Mouse (Mus musculus) neural tube, embryonic 14.5 days (tissue): ENCODE measurements at regions not wholly inside any gene's neighbourhood (a gene's known extent, or its start where the extent isn't known, plus 50 kb on each side); places are given as distances from the start of the nearest gene placed in this dataset.

ENCODE experiments used
- ATAC-seq: fragments of 200-750 bp; cut with Nextera tagmentation; 2 replicates; pipeline ENCODE4 v1.8.0; 2017; ENCODE audit warnings: low read depth, mild to moderate bottlenecking, moderate TSS enrichment, moderate library complexity
- H3K27ac ChIP-seq: fragments of 300-500 bp; sonication (generic); 2 replicates; pipeline ENCODE4 v1.5.1; 2014; ENCODE audit warnings: low read depth, mild to moderate bottlenecking, control low read depth, low read length, moderate library complexity, mixed read lengths
- H3K27me3 ChIP-seq: fragments of 300-500 bp; sonication (generic); 2 replicates; pipeline ENCODE4 v1.6.1; 2014; ENCODE audit warnings: low read length; ENCODE audit not compliant: control insufficient read depth, insufficient read depth
- H3K36me3 ChIP-seq: fragments of 300-500 bp; sonication (generic); 2 replicates; pipeline ENCODE4 v1.6.1; 2014; ENCODE audit warnings: low read length, mixed read lengths; ENCODE audit not compliant: control insufficient read depth, insufficient read depth
- H3K4me1 ChIP-seq: fragments of 300-500 bp; sonication (generic); 2 replicates; pipeline ENCODE4 v1.6.1; 2014; ENCODE audit warnings: low read length; ENCODE audit not compliant: control insufficient read depth, insufficient read depth
- H3K4me2 ChIP-seq: fragments of 300-500 bp; sonication (generic); 2 replicates; pipeline ENCODE4 v1.6.1; 2014; ENCODE audit warnings: mild to moderate bottlenecking, low read depth, low read length, control low read depth
- H3K4me3 ChIP-seq: fragments of 300-500 bp; sonication (generic); 2 replicates; pipeline ENCODE4 v1.5.1; 2014; ENCODE audit warnings: low read depth, low read length, control low read depth, mixed read lengths
- H3K9ac ChIP-seq: fragments of 300-500 bp; sonication (generic); replicated peaks from 2 replicates; pipeline ENCODE4 v1.6.1; 2014; ENCODE audit warnings: low read depth, mild to moderate bottlenecking, control low read depth, low read length, mixed read lengths
- H3K9me3 ChIP-seq: fragments of 300-500 bp; sonication (generic); 2 replicates; pipeline ENCODE4 v1.6.1; 2016; ENCODE audit warnings: low read length; ENCODE audit not compliant: control insufficient read depth
- WGBS: fragments of 180-500 bp; shearing (Covaris S2); extraction: QIAGEN DNeasy Blood & Tissue Kit; methylation state at CpG from one replicate; pipeline ENCODE4 v1.1.7; 2014; 5-methylcytosine and 5-hydroxymethylcytosine counted together

GRCm38 (mm10) chr10:25016110-25016509 is 88.8 kb upstream of the Arg1 start:
- WGBS: 77% methylated on average over 9 of the region's 9 CpGs
- no peaks in the 10 kb centered on the region for H3K27me3 ChIP-seq
- H3K4me3 ChIP-seq: no peak overlapping the region
- H3K4me2 ChIP-seq: no peak overlapping the region
- H3K27ac ChIP-seq: no peak overlapping the region
- H3K9me3 ChIP-seq: no peaks in the 10 kb centered on the region
- H3K9ac ChIP-seq: no peak overlapping the region
- no peaks in the 10 kb centered on the region for H3K36me3 ChIP-seq
- no peaks in the 10 kb centered on the region for H3K4me1 ChIP-seq
- ATAC-seq: no peak

GRCm38 (mm10) chr10:25012129-25012528 is 84.8 kb upstream of the Arg1 start:
- Histone ChIP-seq H3K27ac (no peak overlapping the region), H3K27me3 (no peaks in the 10 kb centered on the region)

DNA sequence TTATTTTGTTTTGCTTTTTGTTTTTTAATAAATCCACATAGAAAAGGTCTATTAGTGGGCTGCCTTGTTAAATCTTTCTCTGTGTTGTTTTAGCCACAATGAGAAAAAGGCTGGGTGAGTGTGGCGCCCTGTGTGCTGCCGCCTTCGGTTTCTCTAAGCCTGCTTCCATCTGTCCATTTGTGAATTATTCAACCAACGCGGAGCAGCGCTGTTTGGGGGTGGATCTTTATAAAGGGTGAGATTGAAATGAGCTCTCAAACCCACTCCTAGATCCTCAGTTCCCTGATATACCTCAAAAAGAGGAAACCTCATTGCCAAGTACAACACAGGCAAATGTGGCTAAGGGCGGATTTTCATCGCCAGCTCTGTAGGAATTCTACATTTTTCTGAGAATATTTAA is 74.0 kb upstream of the Arg1 start:
- no peak for ATAC-seq
- Histone ChIP-seq H3K27me3 (no peaks in the 10 kb centered on the region), H3K9ac (no peak overlapping the region), H3K4me2 (no peak overlapping the region), H3K27ac (no peak overlapping the region), H3K4me1 (no peaks in the 10 kb centered on the region), H3K4me3 (no peak overlapping the region), H3K9me3 (no peaks in the 10 kb centered on the region), H3K36me3 (no peaks in the 10 kb centered on the region)
- 74% methylated on average over 8 of the region's 8 CpGs for whole genome bisulfite sequencing

More at GRCm38 (mm10) chr10:25012129-25012528, 84.8 kb upstream of the Arg1 start:
- Histone ChIP-seq H3K9ac (no peak overlapping the region), H3K36me3 (no peaks in the 10 kb centered on the region), H3K4me2 (no peak overlapping the region), H3K9me3 (no peaks in the 10 kb centered on the region), H3K4me3 (no peak overlapping the region), H3K4me1 (no peaks in the 10 kb centered on the region)
- no peak for ATAC-seq

- no peaks in the 10 kb centered on the region for H3K27me3 ChIP-seq
- H3K4me3 ChIP-seq: no peak overlapping the region
- H3K4me1 ChIP-seq: no peaks in the 10 kb centered on the region
- no peaks in the 10 kb centered on the region for H3K36me3 ChIP-seq
- H3K4me2 ChIP-seq: no peak overlapping the region
- no peak overlapping the region for H3K27ac ChIP-seq
- no peaks in the 10 kb centered on the region for H3K9me3 ChIP-seq
- no peak overlapping the region for H3K9ac ChIP-seq
- 80% methylated on average over 20 of the region's 20 CpGs for WGBS
- ATAC-seq: no peak; the same call in 1 of the 2 replicates
These were observed 73.2 kb upstream of the Arg1 start for GRCm38 (mm10) chr10:25000231-25001222.

- no peak overlapping the region for H3K27ac ChIP-seq
- no peaks in the 10 kb centered on the region for H3K27me3 ChIP-seq
- no peak overlapping the region for H3K4me2 ChIP-seq
- no peak overlapping the region for H3K9ac ChIP-seq
- H3K36me3 ChIP-seq: no peaks in the 10 kb centered on the region
- ATAC-seq: no peak
- WGBS: 73% methylated on average over 5 of the region's 5 CpGs
- H3K4me3 ChIP-seq: no peak overlapping the region
- no peaks in the 10 kb centered on the region for H3K4me1 ChIP-seq
- H3K9me3 ChIP-seq: no peaks in the 10 kb centered on the region
These were observed 72.5 kb upstream of the Arg1 start for GRCm38 (mm10) chr10:24999807-25000206.

DNA sequence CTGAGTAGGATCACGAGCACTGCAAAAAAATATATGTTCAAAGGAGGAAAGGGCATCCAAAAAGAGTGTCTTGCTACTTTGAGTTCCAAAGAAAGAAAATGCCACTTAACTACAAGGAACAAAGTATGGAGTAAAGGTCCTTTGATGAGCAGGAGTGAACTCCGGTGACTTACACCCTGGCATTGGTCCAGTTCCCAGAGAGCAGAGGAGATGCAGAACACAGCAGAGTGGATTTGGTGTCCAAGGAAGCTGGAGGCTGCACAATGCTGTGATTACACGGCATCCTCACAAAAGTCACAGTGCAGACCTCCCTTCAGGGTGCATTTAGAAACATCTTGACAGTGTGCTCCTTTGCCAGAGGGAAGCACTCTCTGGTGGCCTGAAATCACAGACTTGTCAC is 70.4 kb upstream of the Arg1 start:
- no peak overlapping the region for H3K27ac ChIP-seq
- no peak overlapping the region for H3K4me2 ChIP-seq
- WGBS: 66% methylated on average over 3 of the region's 3 CpGs
- H3K36me3 ChIP-seq: no peaks in the 10 kb centered on the region
- H3K4me3 ChIP-seq: no peak overlapping the region
- ATAC-seq: no peak
- H3K9ac ChIP-seq: no peak overlapping the region
- H3K27me3 ChIP-seq: no peaks in the 10 kb centered on the region
- no peaks in the 10 kb centered on the region for H3K4me1 ChIP-seq
- H3K9me3 ChIP-seq: no peaks in the 10 kb centered on the region

DNA sequence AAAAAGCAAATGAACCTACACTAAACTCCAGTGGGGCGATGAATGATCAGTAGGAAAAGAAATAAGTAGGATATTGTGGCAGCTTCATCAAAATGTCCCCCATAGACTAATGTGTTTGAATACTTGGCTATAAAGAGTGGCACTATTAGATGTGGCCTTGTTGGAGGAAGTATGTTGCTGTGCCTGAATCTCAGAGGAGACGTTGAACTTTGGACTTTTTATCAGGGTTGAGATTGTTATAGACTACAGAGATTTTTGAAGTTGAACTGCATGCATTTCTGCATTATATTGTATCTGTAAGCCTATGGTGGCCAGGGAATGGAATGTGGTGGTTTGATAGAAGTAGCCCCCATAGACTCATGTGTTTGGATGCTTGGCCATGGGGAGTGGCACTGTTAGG is 68.5 kb upstream of the Arg1 start:
- H3K9me3 ChIP-seq: no peaks in the 10 kb centered on the region
- no peak overlapping the region for H3K9ac ChIP-seq
- ATAC-seq: no peak
- no peaks in the 10 kb centered on the region for H3K36me3 ChIP-seq
- no peak overlapping the region for H3K27ac ChIP-seq
- WGBS: 96% methylated on average over 2 of the region's 2 CpGs
- H3K4me1 ChIP-seq: no peaks in the 10 kb centered on the region
- H3K4me2 ChIP-seq: no peak overlapping the region
- H3K4me3 ChIP-seq: no peak overlapping the region
- no peaks in the 10 kb centered on the region for H3K27me3 ChIP-seq

GRCm38 (mm10) chr10:24989965-24990653 is 62.8 kb upstream of the Arg1 start:
- Histone ChIP-seq H3K9ac (no peak overlapping the region), H3K9me3 (no peaks in the 10 kb centered on the region), H3K4me1 (no peaks in the 10 kb centered on the region), H3K36me3 (no peaks in the 10 kb centered on the region), H3K4me3 (no peak overlapping the region), H3K27ac (no peak overlapping the region), H3K4me2 (no peak overlapping the region), H3K27me3 (no peaks in the 10 kb centered on the region)
- WGBS: 91% methylated on average over 2 of the region's 2 CpGs
- ATAC-seq: no peak

- WGBS: 90% methylated on average over 4 of the region's 4 CpGs
- H3K9ac ChIP-seq: no peak overlapping the region
- H3K4me3 ChIP-seq: no peak overlapping the region
- H3K9me3 ChIP-seq: no peaks in the 10 kb centered on the region
- H3K27me3 ChIP-seq: no peaks in the 10 kb centered on the region
- H3K4me2 ChIP-seq: no peak overlapping the region
- no peaks in the 10 kb centered on the region for H3K4me1 ChIP-seq
- ATAC-seq: no peak
- no peak overlapping the region for H3K27ac ChIP-seq
- H3K36me3 ChIP-seq: no peaks in the 10 kb centered on the region
These were observed 57.5 kb upstream of the Arg1 start for GRCm38 (mm10) chr10:24984801-24985200.
